Mouse (Mus musculus): ENCODE measurements around the gene P2ry12.

P2ry12 gene

GRCm38 (mm10) chr3:59262704-59263103 lies at the start of gene P2ry12:
P2ry12 (minus strand) TSS chr3:59262871.
- no peak for DNase-seq

- no peak for DNase-seq
Observed at GRCm38 (mm10) chr3:59305518-59305917, 42.8 kb upstream of the P2ry12 start.

- DNase-seq, result no peak
Observed at GRCm38 (mm10) chr3:59304944-59305343, 42.3 kb upstream of the P2ry12 start.

GRCm38 (mm10) chr3:59297653-59298052 lies 35.0 kb upstream of the P2ry12 start:
- DNase-seq, result no peak

- DNase-seq, result no peak
Observed at GRCm38 (mm10) chr3:59296563-59297130, 34.0 kb upstream of the P2ry12 start.

- no peak for DNase-seq
Observed at GRCm38 (mm10) chr3:59295699-59296562, 33.3 kb upstream of the P2ry12 start.

GRCm38 (mm10) chr3:59293437-59294199 lies 30.9 kb upstream of the P2ry12 start:
- no peak for DNase-seq

GRCm38 (mm10) chr3:59290551-59290950 lies 27.9 kb upstream of the P2ry12 start:
- DNase-seq, result no peak

GRCm38 (mm10) chr3:59278620-59279019 lies 15.9 kb upstream of the P2ry12 start:
- no peak for DNase-seq

- no peak for DNase-seq
Observed at GRCm38 (mm10) chr3:59278254-59278533, 15.5 kb upstream of the P2ry12 start.

- no peak for DNase-seq
Observed at GRCm38 (mm10) chr3:59277502-59278253, 15.0 kb upstream of the P2ry12 start.

GRCm38 (mm10) chr3:59270811-59271210 lies 8.1 kb upstream of the P2ry12 start:
- peak; percentile 33 to 38 for DNase-seq

- no peak for DNase-seq
Observed at GRCm38 (mm10) chr3:59263988-59264387, 1.3 kb upstream of the P2ry12 start.

GRCm38 (mm10) chr3:59263417-59263816 lies 746 bp upstream of the P2ry12 start:
- no peak for DNase-seq

- DNase-seq, result no peak
Observed at GRCm38 (mm10) chr3:59261709-59262472, 780 bp downstream of the P2ry12 start.

GRCm38 (mm10) chr3:59260745-59261144 lies 1.9 kb downstream of the P2ry12 start:
- DNase-seq, result no peak

GRCm38 (mm10) chr3:59257740-59258664 lies 4.7 kb downstream of the P2ry12 start:
- DNase-seq, result peak; percentile 28 to 33

GRCm38 (mm10) chr3:59250454-59250853 lies 12.2 kb downstream of the P2ry12 start:
- DNase-seq, result no peak

- no peak for DNase-seq
Observed at GRCm38 (mm10) chr3:59248031-59248430, 14.6 kb downstream of the P2ry12 start.

- DNase-seq, result peak; percentile 44 to 49
Observed at GRCm38 (mm10) chr3:59243384-59243783, 19.3 kb downstream of the P2ry12 start.

- DNase-seq, result no peak
Observed at GRCm38 (mm10) chr3:59234878-59235277, 27.8 kb downstream of the P2ry12 start.
